Mouse (Mus musculus) cerebellum, postnatal 25 days (tissue): Measurements from ENCODE around the gene Gmppa.

Experiments used
- DNase-seq, 2 experiments: peaks; one replicate each; pipeline ENCODE4 v3.0.0; 2021; ENCODE audit warnings: mixed read lengths in 2 of 2

Gmppa gene

DNA sequence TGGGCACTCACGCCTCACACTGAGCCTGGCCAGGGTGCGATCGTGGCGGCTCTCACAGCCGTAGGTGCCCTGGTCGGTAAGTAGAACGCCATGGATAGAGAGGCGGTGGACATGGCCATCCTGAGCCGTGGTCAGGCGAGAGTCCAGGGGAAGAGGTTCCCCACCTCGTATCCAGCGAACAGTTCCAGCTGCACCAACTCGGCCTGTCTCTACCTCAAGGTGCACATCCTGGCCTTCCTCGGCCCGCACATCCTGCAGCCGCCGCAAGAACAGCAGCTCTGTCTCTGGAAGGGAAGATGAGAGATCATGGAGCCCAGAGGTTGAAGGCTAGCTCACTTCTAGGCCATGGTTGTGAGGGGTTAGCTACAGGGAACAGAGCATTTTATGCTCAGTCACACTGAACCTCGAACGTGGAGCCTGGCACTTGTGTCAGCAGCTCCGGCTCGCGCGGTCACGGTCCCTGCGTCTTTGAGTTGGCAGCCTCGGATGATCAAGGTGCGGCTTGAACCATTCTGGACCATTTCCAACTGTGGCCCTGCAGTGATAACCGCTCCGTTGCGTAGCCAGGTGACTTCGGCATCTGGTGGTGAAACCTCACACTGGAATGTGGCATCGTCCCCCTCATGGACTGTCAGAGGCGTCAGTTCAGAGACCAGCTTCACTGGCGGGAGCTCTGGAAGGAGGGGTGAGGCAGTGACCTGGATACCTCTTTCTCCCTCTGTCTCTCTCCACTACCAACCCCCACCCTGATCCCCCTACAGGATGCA lies 55.2 kb downstream of the Gmppa start:
- peak in 1 of 2 experiments; percentile 11 for DNase-seq

DNA sequence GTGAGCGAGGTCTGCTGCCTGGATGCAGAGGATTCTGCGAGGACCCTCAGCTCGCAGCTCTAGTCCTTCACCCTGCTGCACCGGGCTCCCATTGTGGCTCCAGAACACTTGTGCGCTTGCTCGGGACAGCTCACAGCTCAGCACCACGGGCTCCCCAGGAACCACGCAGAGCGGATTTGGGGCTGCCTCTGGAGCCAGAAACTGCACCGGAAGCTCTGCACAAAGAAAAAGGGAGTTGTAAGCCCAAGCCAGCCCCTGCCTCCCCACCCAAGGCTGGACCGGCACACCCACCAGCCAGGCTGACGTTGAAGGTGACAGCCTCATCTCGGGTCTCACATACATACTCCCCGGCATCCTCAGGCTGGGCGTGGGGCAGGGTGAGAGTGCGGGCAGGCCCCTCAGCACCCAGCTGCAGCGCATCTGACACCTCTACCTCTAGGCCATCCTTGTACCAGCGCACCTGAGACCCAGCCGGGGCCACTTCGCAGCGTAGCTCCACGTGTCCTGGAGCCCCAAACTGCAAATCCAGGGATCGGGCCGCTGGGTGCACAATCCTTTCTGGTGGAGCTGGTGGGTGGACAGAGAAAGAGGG lies 56.9 kb downstream of the Gmppa start:
- no peak for DNase-seq
